Mouse (Mus musculus) liver, embryonic 14.5 days (tissue): ENCODE measurements at regions not wholly inside any gene's neighbourhood (a gene's known extent, or its start where the extent isn't known, plus 50 kb on each side); places are given as distances from the start of the nearest gene placed in this dataset.

Source experiments
- CTCF ChIP-seq: IDR thresholded peaks from 2 replicates; pipeline ENCODE4 v1.5.1; 2016; ENCODE audit warnings: antibody characterized with exemption, low read depth, control low read depth
- EP300 ChIP-seq: IDR thresholded peaks from 2 replicates; pipeline ENCODE4 v1.6.1; 2016; ENCODE audit warnings: antibody characterized with exemption, low read depth

GRCm38 (mm10) chr14:25185556-25185958 lies 273.4 kb upstream of the Zmiz1 start:
- TF ChIP-seq CTCF (no peak), EP300 (no peak)
